Mouse (Mus musculus) left cerebral cortex, adult 2 months (tissue): ENCODE measurements around the gene Dus1l. TPM values are rescaled to one million over a fixed set of nuclear protein-coding genes. Genes with fewer than 3 reads are reported as not detected.

Experiments
- DNase-seq, 2 experiments: peaks; one replicate each; pipeline ENCODE4 v3.0.0; 2021 to 2022; ENCODE audit warnings: low spot score in 2 of 2, mixed read lengths in 1 of 2; ENCODE audit errors: extremely low spot score in 1 of 2
- H3K27ac ChIP-seq: fragments of 200-600 bp; 2 replicates; pipeline ENCODE4 v1.8.1; 2022
- H3K4me3 ChIP-seq: fragments of 200-600 bp; 2 replicates; pipeline ENCODE4 v1.8.1; 2022
- CTCF ChIP-seq: fragments of 200-600 bp; IDR thresholded peaks from 2 replicates; pipeline ENCODE4 v1.8.1; 2022; ENCODE audit warnings: antibody characterized with exemption, mild to moderate bottlenecking, moderate library complexity
- intact Hi-C: fragments of 180-260 bp; cut with DNase I; formaldehyde crosslinking; loops from one replicate; pipeline ENCODE4 v1.15.1; 2025
- total RNA-seq, 2 experiments: library from RNA; stranded (reverse); gene quantifications; 2 replicates each; pipeline ENCODE4 v1.2.3; 2021

Dus1l gene
- total RNA-seq, 2 experiments from 2014 or later, result 45.8 to 47.6 TPM

GRCm38 (mm10) chr11:120761811-120762671 is 34.2 kb downstream of the Dus1l start:
- no peak overlapping the region for H3K4me3 ChIP-seq
- intact Hi-C loops, result no loop called here
- no peak overlapping the region for H3K27ac ChIP-seq
- no peak for DNase-seq
- no peak for TF ChIP-seq CTCF

GRCm38 (mm10) chr11:120760236-120760635 is 36.0 kb downstream of the Dus1l start:
- TF ChIP-seq CTCF, result no peak
- no peak for DNase-seq
- Histone ChIP-seq H3K27ac (no peak overlapping the region), H3K4me3 (no peak overlapping the region)
- intact Hi-C loops, result no loop called here

GRCm38 (mm10) chr11:120751606-120752005 is 44.6 kb downstream of the Dus1l start:
- TF ChIP-seq CTCF, result no peak
- intact Hi-C loops, result no loop called here
- no peak overlapping the region for H3K4me3 ChIP-seq
- H3K27ac ChIP-seq, result no peak overlapping the region
- DNase-seq, result no peak

GRCm38 (mm10) chr11:120749430-120749829 is 46.8 kb downstream of the Dus1l start:
- intact Hi-C loops, result no loop called here
- H3K4me3 ChIP-seq, result no peak overlapping the region
- peak; percentile 49 for TF ChIP-seq CTCF
- H3K27ac ChIP-seq, result no peak overlapping the region
- no peak for DNase-seq

GRCm38 (mm10) chr11:120747974-120748373 is 48.2 kb downstream of the Dus1l start:
- TF ChIP-seq CTCF, result no peak
- intact Hi-C loops, result no loop called here
- DNase-seq, result no peak
- H3K4me3 ChIP-seq, result no peak overlapping the region
- no peak overlapping the region for H3K27ac ChIP-seq

GRCm38 (mm10) chr11:120744121-120744701 is 52.0 kb downstream of the Dus1l start:
- Histone ChIP-seq H3K27ac (no peak overlapping the region), H3K4me3 (no peak overlapping the region)
- TF ChIP-seq CTCF, result no peak
- no peak for DNase-seq
- intact Hi-C loops, result no loop called here

- DNase-seq, result no peak
Observed at GRCm38 (mm10) chr11:120740981-120741380, 55.2 kb downstream of the Dus1l start.

More at GRCm38 (mm10) chr11:120740981-120741380, 55.2 kb downstream of the Dus1l start:
- intact Hi-C loops, result no loop called here
- H3K27ac ChIP-seq, result no peak overlapping the region
- H3K4me3 ChIP-seq, result no peak overlapping the region
- no peak for TF ChIP-seq CTCF

Other genes with a start within 250 kb of the Dus1l start
- 10 to 100 TPM; 68.3 to 83.2 TPM for gene Mcrip1, start 246.7 kb downstream of the Dus1l start, total RNA-seq
- gene Ppp1r27, start 245.3 kb downstream of the Dus1l start, total RNA-seq, result not detected
- gene P4hb, start 223.2 kb downstream of the Dus1l start, total RNA-seq, result 100 to 1,000 TPM; 114 to 120 TPM
- 100 to 1,000 TPM; 290 to 300 TPM for gene Arhgdia, start 214.8 kb downstream of the Dus1l start, total RNA-seq
- 10 to 100 TPM; 56.4 to 64.1 TPM for gene Alyref, start 198.0 kb downstream of the Dus1l start, total RNA-seq
- 10 to 100 TPM; 92.9 to 93.0 TPM for gene Anapc11, start 198.0 kb downstream of the Dus1l start, total RNA-seq
- gene Npb, start 187.9 kb downstream of the Dus1l start, total RNA-seq, result under 1 TPM in 1 of 2 experiments, not detected in 1; 0.95 TPM
- gene Pcyt2, start 178.5 kb downstream of the Dus1l start, total RNA-seq, result 100 to 1,000 TPM; 133 to 140 TPM
- gene Sirt7, start 171.2 kb downstream of the Dus1l start, total RNA-seq, result 10 to 100 TPM; 43.2 to 45.3 TPM
- gene Mafg, start 162.8 kb downstream of the Dus1l start, total RNA-seq, result 100 to 1,000 TPM; 104 to 107 TPM
- 1 to 10 TPM; 2.4 to 3.1 TPM for gene Pycr1, start 152.6 kb downstream of the Dus1l start, total RNA-seq
- 1 to 10 TPM; 6.9 to 8.8 TPM for gene Myadml2, start 148.2 kb downstream of the Dus1l start, total RNA-seq
- gene Notum, start 135.2 kb downstream of the Dus1l start, total RNA-seq, result 1 to 10 TPM; 4.0 to 7.2 TPM
- gene Aspscr1, start 123.4 kb downstream of the Dus1l start, total RNA-seq, result 10 to 100 TPM; 47.4 to 54.9 TPM
- 10 to 100 TPM; 18.9 to 21.3 TPM for gene Cenpx, start 82.7 kb downstream of the Dus1l start, total RNA-seq
- 10 to 100 TPM; 61.4 to 62.3 TPM for gene Lrrc45, start 82.5 kb downstream of the Dus1l start, total RNA-seq
- 10 to 100 TPM; 34.0 to 39.6 TPM for gene Rac3, start 74.9 kb downstream of the Dus1l start, total RNA-seq
- gene Dcxr, start 69.1 kb downstream of the Dus1l start, total RNA-seq, result 1 to 10 TPM; 7.1 to 8.4 TPM
- gene Cbr2, start 64.3 kb downstream of the Dus1l start, total RNA-seq, result 1 to 10 TPM; 1.9 to 3.0 TPM
- 10 to 100 TPM; 27.5 to 57.3 TPM for gene Hmga1b, start 33.6 kb downstream of the Dus1l start, total RNA-seq
- 10 to 100 TPM; 60.7 to 63.2 TPM for gene Rfng, start 12.2 kb downstream of the Dus1l start, total RNA-seq
- gene Gps1, start 12.1 kb downstream of the Dus1l start, total RNA-seq, result 100 to 1,000 TPM; 139 to 145 TPM
- 100 to 1,000 TPM; 177 to 197 TPM for gene Fasn, start 28.1 kb upstream of the Dus1l start, total RNA-seq
- 1 to 10 TPM; 8.5 to 9.5 TPM for gene Ccdc57, start 136.5 kb upstream of the Dus1l start, total RNA-seq
- 1 to 10 TPM; 3.3 to 4.5 TPM for gene Slc16a3, start 152.1 kb upstream of the Dus1l start, total RNA-seq
- gene Csnk1d, start 194.9 kb upstream of the Dus1l start, total RNA-seq, result 100 to 1,000 TPM; 126 to 132 TPM
- 1 to 10 TPM; 2.2 to 3.0 TPM for gene Cd7, start 243.0 kb upstream of the Dus1l start, total RNA-seq